Mouse (Mus musculus): ENCODE data around the gene Kcnj5. TPM values are rescaled to one million over a fixed set of nuclear protein-coding genes. Genes with fewer than 3 reads are reported as not detected.

Gene Kcnj5
- polyA plus RNA-seq, 1 experiment from 2014 or later: 29.6 TPM

- WGBS: 80% methylated on average over 6 of the region's 6 CpGs
- Histone ChIP-seq H3K36me3 (ENCODE audit: control insufficient read depth, insufficient read depth) (no peaks in the 10 kb centered on the region), H3K4me2 (ENCODE audit: low read depth, low read length) (no peak within 1 kb of the TSS), H3K9ac (ENCODE audit: low read length) (no peak within 1 kb of the TSS), H3K9me3 (replicated peaks; ENCODE audit: control insufficient read depth, low read length) (no peaks in the 10 kb centered on the region), H3K27ac (ENCODE audit: low read length) (no peak within 1 kb of the TSS), H3K4me1 (ENCODE audit: control insufficient read depth, insufficient read depth, low read length) (no peaks in the 10 kb centered on the region), H3K4me3 (ENCODE audit: low read length) (no peak within 1 kb of the TSS), H3K27me3 (ENCODE audit: control insufficient read depth, insufficient read depth, low read length) (no peaks in the 10 kb centered on the region)
- no peak for ATAC-seq (replicated peaks; ENCODE audit: extremely low read depth, insufficient read depth, low FRiP score)
Measured at GRCm38 (mm10) chr9:32372202-32372601, 28.1 kb upstream of the Kcnj5 start, which contains the start of gene Kcnj1. Gene Kcnj1 (plus strand): TSS chr9:32372493.

GRCm38 (mm10) chr9:32369388-32369787, 25.2 kb upstream of the Kcnj5 start:
- Histone ChIP-seq H3K27me3 (ENCODE audit: control insufficient read depth, insufficient read depth, low read length) (no peaks in the 10 kb centered on the region), H3K9ac (ENCODE audit: low read length) (no peak overlapping the region), H3K27ac (ENCODE audit: low read length) (no peak overlapping the region), H3K4me3 (ENCODE audit: low read length) (no peak overlapping the region), H3K4me2 (ENCODE audit: low read depth, low read length) (no peak overlapping the region), H3K36me3 (ENCODE audit: control insufficient read depth, insufficient read depth) (no peaks in the 10 kb centered on the region), H3K9me3 (replicated peaks; ENCODE audit: control insufficient read depth, low read length) (peaks cover 3% of the 10 kb centered on the region; the same call in 1 of the 2 replicates), H3K4me1 (ENCODE audit: control insufficient read depth, insufficient read depth, low read length) (no peaks in the 10 kb centered on the region)
- ATAC-seq (replicated peaks; ENCODE audit: extremely low read depth, insufficient read depth, low FRiP score): no peak
- 56% methylated on average over 6 of the region's 6 CpGs for WGBS

- Histone ChIP-seq H3K36me3 (ENCODE audit: control insufficient read depth, insufficient read depth) (no peaks in the 10 kb centered on the region), H3K4me2 (ENCODE audit: low read depth, low read length) (no peak overlapping the region), H3K9ac (ENCODE audit: low read length) (no peak overlapping the region), H3K9me3 (replicated peaks; ENCODE audit: control insufficient read depth, low read length) (peaks cover 3% of the 10 kb centered on the region; the same call in 1 of the 2 replicates), H3K4me1 (ENCODE audit: control insufficient read depth, insufficient read depth, low read length) (no peaks in the 10 kb centered on the region), H3K27ac (ENCODE audit: low read length) (no peak overlapping the region), H3K4me3 (ENCODE audit: low read length) (no peak overlapping the region), H3K27me3 (ENCODE audit: control insufficient read depth, insufficient read depth, low read length) (no peaks in the 10 kb centered on the region)
- 29% methylated on average over 2 of the region's 2 CpGs for WGBS
- no peak for ATAC-seq (replicated peaks; ENCODE audit: extremely low read depth, insufficient read depth, low FRiP score)
Measured at GRCm38 (mm10) chr9:32368812-32369211, 24.7 kb upstream of the Kcnj5 start.

- Histone ChIP-seq H3K36me3 (ENCODE audit: control insufficient read depth, insufficient read depth) (no peaks in the 10 kb centered on the region), H3K9me3 (replicated peaks; ENCODE audit: control insufficient read depth, low read length) (0 out of 2 replicates have a peak, but pooled peaks cover 3% of the 10 kb centered on the region), H3K27me3 (ENCODE audit: control insufficient read depth, insufficient read depth, low read length) (no peaks in the 10 kb centered on the region), H3K4me3 (ENCODE audit: low read length) (no peak overlapping the region), H3K9ac (ENCODE audit: low read length) (no peak overlapping the region), H3K4me2 (ENCODE audit: low read depth, low read length) (no peak overlapping the region), H3K4me1 (ENCODE audit: control insufficient read depth, insufficient read depth, low read length) (no peaks in the 10 kb centered on the region), H3K27ac (ENCODE audit: low read length) (no peak overlapping the region)
- 80% methylated on average over 1 of the region's 1 CpGs for WGBS
- no peak for ATAC-seq (replicated peaks; ENCODE audit: extremely low read depth, insufficient read depth, low FRiP score)
Measured at GRCm38 (mm10) chr9:32360770-32361169, 16.6 kb upstream of the Kcnj5 start.

- no peaks in the 10 kb centered on the region for H3K36me3 ChIP-seq (ENCODE audit: control insufficient read depth, insufficient read depth)
- no peaks in the 10 kb centered on the region for H3K9me3 ChIP-seq (replicated peaks; ENCODE audit: control insufficient read depth, low read length)
- WGBS: 7% methylated on average over 6 of the region's 6 CpGs
- no peak overlapping the region for H3K4me3 ChIP-seq (ENCODE audit: low read length)
- peaks cover 2% of the 10 kb centered on the region; the same call in 1 of the 2 replicates for H3K4me1 ChIP-seq (ENCODE audit: control insufficient read depth, insufficient read depth, low read length)
- no peak for ATAC-seq (replicated peaks; ENCODE audit: extremely low read depth, insufficient read depth, low FRiP score)
- no peak overlapping the region for H3K9ac ChIP-seq (ENCODE audit: low read length)
- 0 out of 2 replicates have a peak, but pooled peaks cover 4% of the 10 kb centered on the region for H3K27me3 ChIP-seq (ENCODE audit: control insufficient read depth, insufficient read depth, low read length)
- no peak overlapping the region for H3K27ac ChIP-seq (ENCODE audit: low read length)
- H3K4me2 ChIP-seq (ENCODE audit: low read depth, low read length): no peak overlapping the region
Measured at GRCm38 (mm10) chr9:32350332-32350731, 6.2 kb upstream of the Kcnj5 start.

- ATAC-seq (replicated peaks; ENCODE audit: extremely low read depth, insufficient read depth, low FRiP score): no peak
- H3K9me3 ChIP-seq (replicated peaks; ENCODE audit: control insufficient read depth, low read length): no peaks in the 10 kb centered on the region
- H3K27me3 ChIP-seq (ENCODE audit: control insufficient read depth, insufficient read depth, low read length): 0 out of 2 replicates have a peak, but pooled peaks cover 4% of the 10 kb centered on the region
- H3K4me1 ChIP-seq (ENCODE audit: control insufficient read depth, insufficient read depth, low read length): peaks cover 4% of the 10 kb centered on the region; the same call in 1 of the 2 replicates
- no peak overlapping the region for H3K27ac ChIP-seq (ENCODE audit: low read length)
- no peaks in the 10 kb centered on the region for H3K36me3 ChIP-seq (ENCODE audit: control insufficient read depth, insufficient read depth)
- no peak overlapping the region for H3K4me2 ChIP-seq (ENCODE audit: low read depth, low read length)
- H3K9ac ChIP-seq (ENCODE audit: low read length): no peak overlapping the region
- WGBS: 82% methylated on average over 10 of the region's 10 CpGs
- H3K4me3 ChIP-seq (ENCODE audit: low read length): no peak overlapping the region
Measured at GRCm38 (mm10) chr9:32349344-32349743, 5.2 kb upstream of the Kcnj5 start.

- Histone ChIP-seq H3K9ac (ENCODE audit: low read length) (no peak overlapping the region), H3K4me2 (ENCODE audit: low read depth, low read length) (no peak overlapping the region), H3K9me3 (replicated peaks; ENCODE audit: control insufficient read depth, low read length) (no peaks in the 10 kb centered on the region), H3K27me3 (ENCODE audit: control insufficient read depth, insufficient read depth, low read length) (0 out of 2 replicates have a peak, but pooled peaks cover 4% of the 10 kb centered on the region), H3K4me3 (ENCODE audit: low read length) (no peak overlapping the region), H3K4me1 (ENCODE audit: control insufficient read depth, insufficient read depth, low read length) (peaks cover 4% of the 10 kb centered on the region; the same call in 1 of the 2 replicates), H3K36me3 (ENCODE audit: control insufficient read depth, insufficient read depth) (no peaks in the 10 kb centered on the region), H3K27ac (ENCODE audit: low read length) (no peak overlapping the region)
- no peak for ATAC-seq (replicated peaks; ENCODE audit: extremely low read depth, insufficient read depth, low FRiP score)
- 70% methylated on average over 8 of the region's 8 CpGs for WGBS
Measured at GRCm38 (mm10) chr9:32348096-32348495, 3.9 kb upstream of the Kcnj5 start.

GRCm38 (mm10) chr9:32344489-32344888, 339 bp upstream of the Kcnj5 start:
- ATAC-seq (replicated peaks; ENCODE audit: extremely low read depth, insufficient read depth, low FRiP score): peak; percentile 14; the same call in 1 of the 2 replicates
- peak overlapping the region; percentile 73 for H3K4me2 ChIP-seq (ENCODE audit: low read depth, low read length)
- WGBS: 2% methylated on average over 21 of the region's 21 CpGs

GRCm38 (mm10) chr9:32342929-32343328, 1.2 kb downstream of the Kcnj5 start:
- Histone ChIP-seq H3K4me2 (ENCODE audit: low read depth, low read length) (peak overlapping the region; percentile 73), H3K4me1 (ENCODE audit: control insufficient read depth, insufficient read depth, low read length) (peaks cover 25% of the 10 kb centered on the region), H3K27me3 (ENCODE audit: control insufficient read depth, insufficient read depth, low read length) (0 out of 2 replicates have a peak, but pooled peaks cover 4% of the 10 kb centered on the region), H3K9me3 (replicated peaks; ENCODE audit: control insufficient read depth, low read length) (no peaks in the 10 kb centered on the region), H3K36me3 (ENCODE audit: control insufficient read depth, insufficient read depth) (no peaks in the 10 kb centered on the region), H3K9ac (ENCODE audit: low read length) (peak overlapping the region; percentile 78), H3K27ac (ENCODE audit: low read length) (peak overlapping the region; percentile 84), H3K4me3 (ENCODE audit: low read length) (peak overlapping the region; percentile 58)
- WGBS: 10% methylated on average over 8 of the region's 8 CpGs
- no peak for ATAC-seq (replicated peaks; ENCODE audit: extremely low read depth, insufficient read depth, low FRiP score)

More at GRCm38 (mm10) chr9:32344489-32344888, 339 bp upstream of the Kcnj5 start:
- Histone ChIP-seq H3K27ac (ENCODE audit: low read length) (no peak overlapping the region), H3K36me3 (ENCODE audit: control insufficient read depth, insufficient read depth) (no peaks in the 10 kb centered on the region), H3K9ac (ENCODE audit: low read length) (peak overlapping the region; percentile 78), H3K4me3 (ENCODE audit: low read length) (peak overlapping the region; percentile 58), H3K4me1 (ENCODE audit: control insufficient read depth, insufficient read depth, low read length) (peaks cover 24% of the 10 kb centered on the region), H3K9me3 (replicated peaks; ENCODE audit: control insufficient read depth, low read length) (no peaks in the 10 kb centered on the region), H3K27me3 (ENCODE audit: control insufficient read depth, insufficient read depth, low read length) (0 out of 2 replicates have a peak, but pooled peaks cover 4% of the 10 kb centered on the region)
